Mouse (Mus musculus): ENCODE data around the gene Slc22a17. TPM values are rescaled to one million over a fixed set of nuclear protein-coding genes. Genes with fewer than 3 reads are reported as not detected.

The Slc22a17 gene
- polyA plus RNA-seq, 1 experiment = 27.8 TPM

DNA sequence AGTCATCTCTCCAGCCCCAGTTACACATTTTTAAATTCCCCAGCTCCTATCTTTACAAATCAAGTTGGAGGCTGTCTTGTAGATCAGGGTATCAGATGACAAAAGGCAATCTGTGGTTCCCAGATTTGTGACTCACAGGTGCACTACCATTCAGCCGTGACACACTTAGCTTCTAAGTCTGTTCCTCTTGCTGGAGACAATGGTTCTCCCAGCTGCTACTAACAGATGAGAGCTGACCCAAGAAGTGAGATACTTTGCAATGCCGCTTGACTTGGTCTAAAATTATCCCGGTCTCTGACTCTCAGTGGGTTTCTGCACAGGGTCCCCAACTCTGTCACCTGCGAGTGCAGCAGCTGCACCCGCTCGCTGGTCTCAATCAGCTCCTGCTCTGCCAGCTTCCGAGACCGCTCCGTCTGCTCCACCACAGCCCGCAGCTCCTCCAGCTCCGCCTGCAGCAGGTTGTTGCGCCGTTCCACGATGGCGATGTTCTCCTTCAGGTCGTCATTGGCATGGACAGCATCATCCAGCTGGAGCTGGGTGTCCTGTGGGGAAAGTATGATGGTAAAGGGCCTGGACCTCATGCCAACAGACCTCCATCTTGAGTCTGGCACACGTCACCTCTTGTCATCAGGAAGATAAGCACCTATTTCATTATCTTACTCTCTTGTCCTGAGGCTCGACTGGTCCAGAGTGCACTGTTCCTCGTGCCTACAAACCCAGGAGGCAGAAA, 33.2 kb upstream of the Slc22a17 start:
- no peaks in the 10 kb centered on the region for H3K27me3 ChIP-seq (ENCODE audit: control insufficient read depth, insufficient read depth, low read length)
- peaks cover 6% of the 10 kb centered on the region; the same call in 1 of the 2 replicates for H3K4me1 ChIP-seq (ENCODE audit: control insufficient read depth, insufficient read depth, low read length)
- H3K27ac ChIP-seq (ENCODE audit: control insufficient read depth, insufficient read depth, low read depth, low read length) = no peak overlapping the region
- H3K4me3 ChIP-seq (ENCODE audit: control insufficient read depth, low read depth, low read length) = no peak overlapping the region
- no peaks in the 10 kb centered on the region for H3K36me3 ChIP-seq (ENCODE audit: control insufficient read depth, insufficient read depth, low read length)
- no peak for TF ChIP-seq POLR2A (IDR thresholded peaks at IDR 0.05; ENCODE audit: control insufficient read depth, low read depth, low read length)
- TF ChIP-seq CTCF (IDR thresholded peaks at IDR 0.05; ENCODE audit: control insufficient read depth, insufficient read depth, insufficient replicate concordance, low read depth, low read length) = no peak

DNA sequence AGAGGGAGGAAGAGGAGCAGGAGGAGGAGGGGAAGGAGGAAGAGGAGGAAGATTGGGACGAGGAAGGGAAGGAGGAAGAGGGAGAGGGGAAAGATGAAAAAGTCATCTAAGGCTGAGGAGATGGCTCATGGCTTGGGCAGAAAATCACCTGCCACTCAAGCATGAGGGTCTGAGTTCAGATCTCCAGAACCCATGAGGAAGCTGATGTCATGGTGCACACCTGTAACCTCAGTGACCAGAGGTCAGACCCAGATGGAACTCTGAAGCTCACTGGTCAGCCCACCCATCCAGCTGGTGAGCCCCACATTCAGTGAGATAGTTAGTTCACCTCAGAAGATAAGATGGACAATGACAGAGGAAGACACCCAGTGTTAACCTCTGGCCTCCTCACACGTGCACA, 32.0 kb upstream of the Slc22a17 start:
- H3K27me3 ChIP-seq (ENCODE audit: control insufficient read depth, insufficient read depth, low read length) = no peaks in the 10 kb centered on the region
- H3K4me3 ChIP-seq (ENCODE audit: control insufficient read depth, low read depth, low read length) = no peak overlapping the region
- H3K36me3 ChIP-seq (ENCODE audit: control insufficient read depth, insufficient read depth, low read length) = no peaks in the 10 kb centered on the region
- no peak for TF ChIP-seq CTCF (IDR thresholded peaks at IDR 0.05; ENCODE audit: control insufficient read depth, insufficient read depth, insufficient replicate concordance, low read depth, low read length)
- no peak for TF ChIP-seq POLR2A (IDR thresholded peaks at IDR 0.05; ENCODE audit: control insufficient read depth, low read depth, low read length)
- H3K4me1 ChIP-seq (ENCODE audit: control insufficient read depth, insufficient read depth, low read length) = peaks cover 1% of the 10 kb centered on the region; the same call in 1 of the 2 replicates
- H3K27ac ChIP-seq (ENCODE audit: control insufficient read depth, insufficient read depth, low read depth, low read length) = no peak overlapping the region

- no peak overlapping the region for H3K27ac ChIP-seq (ENCODE audit: control insufficient read depth, insufficient read depth, low read depth, low read length)
- no peak overlapping the region for H3K4me3 ChIP-seq (ENCODE audit: control insufficient read depth, low read depth, low read length)
- H3K36me3 ChIP-seq (ENCODE audit: control insufficient read depth, insufficient read depth, low read length) = no peaks in the 10 kb centered on the region
- no peaks in the 10 kb centered on the region for H3K4me1 ChIP-seq (ENCODE audit: control insufficient read depth, insufficient read depth, low read length)
- TF ChIP-seq POLR2A (IDR thresholded peaks at IDR 0.05; ENCODE audit: control insufficient read depth, low read depth, low read length) = no peak
- TF ChIP-seq CTCF (IDR thresholded peaks at IDR 0.05; ENCODE audit: control insufficient read depth, insufficient read depth, insufficient replicate concordance, low read depth, low read length) = no peak
- H3K27me3 ChIP-seq (ENCODE audit: control insufficient read depth, insufficient read depth, low read length) = no peaks in the 10 kb centered on the region
These were observed 31.0 kb upstream of the Slc22a17 start for GRCm38 (mm10) chr14:54943971-54944370.

- no peaks in the 10 kb centered on the region for H3K27me3 ChIP-seq (ENCODE audit: control insufficient read depth, insufficient read depth, low read length)
- no peak overlapping the region for H3K4me3 ChIP-seq (ENCODE audit: control insufficient read depth, low read depth, low read length)
- TF ChIP-seq CTCF (IDR thresholded peaks at IDR 0.05; ENCODE audit: control insufficient read depth, insufficient read depth, insufficient replicate concordance, low read depth, low read length) (no peak), POLR2A (IDR thresholded peaks at IDR 0.05; ENCODE audit: control insufficient read depth, low read depth, low read length) (no peak)
- H3K4me1 ChIP-seq (ENCODE audit: control insufficient read depth, insufficient read depth, low read length) = no peaks in the 10 kb centered on the region
- no peaks in the 10 kb centered on the region for H3K36me3 ChIP-seq (ENCODE audit: control insufficient read depth, insufficient read depth, low read length)
- H3K27ac ChIP-seq (ENCODE audit: control insufficient read depth, insufficient read depth, low read depth, low read length) = no peak overlapping the region
These were observed 29.5 kb upstream of the Slc22a17 start for GRCm38 (mm10) chr14:54942479-54942878.

DNA sequence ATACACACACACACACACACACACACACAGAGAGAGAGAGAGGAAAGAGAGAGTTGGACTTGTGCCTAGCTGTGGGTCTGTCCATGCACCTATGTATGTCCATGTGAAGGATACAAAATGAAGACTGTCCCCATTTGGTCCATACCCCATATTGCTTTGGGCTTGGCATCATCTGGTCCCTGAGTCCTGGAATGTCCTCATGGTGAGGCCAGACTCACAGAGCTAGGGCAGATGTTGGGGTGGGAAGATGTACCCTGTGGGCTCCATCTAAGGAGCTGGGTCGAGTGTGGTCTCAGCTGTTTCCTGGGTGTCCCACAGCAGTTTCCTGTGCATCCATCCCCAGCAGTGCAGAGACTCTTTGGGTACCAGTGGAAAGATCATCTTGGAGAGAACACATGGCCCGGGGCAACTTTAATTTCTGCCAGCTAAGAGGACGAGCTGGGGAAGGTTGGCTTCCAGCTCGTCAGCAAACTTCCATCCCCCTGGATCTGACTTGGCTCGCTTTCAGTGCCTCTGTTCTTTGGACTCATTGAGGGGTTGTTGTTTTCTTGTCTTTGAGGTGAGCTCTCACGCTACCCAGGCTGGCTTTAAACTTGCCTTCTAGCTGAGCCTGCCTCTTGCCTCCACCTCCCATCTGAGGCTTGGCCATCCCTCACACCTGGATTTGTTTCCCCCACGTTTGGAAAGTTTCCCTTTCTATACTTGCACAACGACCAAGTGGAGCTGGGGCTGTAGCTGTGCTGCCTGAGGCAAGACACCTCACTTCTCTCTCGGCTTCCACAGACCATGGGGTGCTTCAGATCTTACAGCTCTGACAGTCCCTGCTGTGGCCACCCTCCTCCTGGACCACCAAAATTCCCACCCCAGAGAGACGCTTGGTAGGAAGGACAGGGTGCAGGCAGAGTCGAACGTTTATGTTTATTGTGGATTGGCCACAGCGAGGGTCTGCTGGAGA, 28.4 kb upstream of the Slc22a17 start:
- TF ChIP-seq CTCF (IDR thresholded peaks at IDR 0.05; ENCODE audit: control insufficient read depth, insufficient read depth, insufficient replicate concordance, low read depth, low read length) = no peak
- H3K27ac ChIP-seq (ENCODE audit: control insufficient read depth, insufficient read depth, low read depth, low read length) = no peak overlapping the region
- no peaks in the 10 kb centered on the region for H3K4me1 ChIP-seq (ENCODE audit: control insufficient read depth, insufficient read depth, low read length)
- no peaks in the 10 kb centered on the region for H3K27me3 ChIP-seq (ENCODE audit: control insufficient read depth, insufficient read depth, low read length)
- H3K4me3 ChIP-seq (ENCODE audit: control insufficient read depth, low read depth, low read length) = no peak overlapping the region
- no peaks in the 10 kb centered on the region for H3K36me3 ChIP-seq (ENCODE audit: control insufficient read depth, insufficient read depth, low read length)

GRCm38 (mm10) chr14:54940176-54940530, 27.2 kb upstream of the Slc22a17 start:
- no peaks in the 10 kb centered on the region for H3K27me3 ChIP-seq (ENCODE audit: control insufficient read depth, insufficient read depth, low read length)
- H3K4me1 ChIP-seq (ENCODE audit: control insufficient read depth, insufficient read depth, low read length) = no peaks in the 10 kb centered on the region
- H3K4me3 ChIP-seq (ENCODE audit: control insufficient read depth, low read depth, low read length) = no peak overlapping the region
- TF ChIP-seq CTCF (IDR thresholded peaks at IDR 0.05; ENCODE audit: control insufficient read depth, insufficient read depth, insufficient replicate concordance, low read depth, low read length) = no peak
- TF ChIP-seq POLR2A (IDR thresholded peaks at IDR 0.05; ENCODE audit: control insufficient read depth, low read depth, low read length) = no peak
- no peaks in the 10 kb centered on the region for H3K36me3 ChIP-seq (ENCODE audit: control insufficient read depth, insufficient read depth, low read length)
- no peak overlapping the region for H3K27ac ChIP-seq (ENCODE audit: control insufficient read depth, insufficient read depth, low read depth, low read length)

DNA sequence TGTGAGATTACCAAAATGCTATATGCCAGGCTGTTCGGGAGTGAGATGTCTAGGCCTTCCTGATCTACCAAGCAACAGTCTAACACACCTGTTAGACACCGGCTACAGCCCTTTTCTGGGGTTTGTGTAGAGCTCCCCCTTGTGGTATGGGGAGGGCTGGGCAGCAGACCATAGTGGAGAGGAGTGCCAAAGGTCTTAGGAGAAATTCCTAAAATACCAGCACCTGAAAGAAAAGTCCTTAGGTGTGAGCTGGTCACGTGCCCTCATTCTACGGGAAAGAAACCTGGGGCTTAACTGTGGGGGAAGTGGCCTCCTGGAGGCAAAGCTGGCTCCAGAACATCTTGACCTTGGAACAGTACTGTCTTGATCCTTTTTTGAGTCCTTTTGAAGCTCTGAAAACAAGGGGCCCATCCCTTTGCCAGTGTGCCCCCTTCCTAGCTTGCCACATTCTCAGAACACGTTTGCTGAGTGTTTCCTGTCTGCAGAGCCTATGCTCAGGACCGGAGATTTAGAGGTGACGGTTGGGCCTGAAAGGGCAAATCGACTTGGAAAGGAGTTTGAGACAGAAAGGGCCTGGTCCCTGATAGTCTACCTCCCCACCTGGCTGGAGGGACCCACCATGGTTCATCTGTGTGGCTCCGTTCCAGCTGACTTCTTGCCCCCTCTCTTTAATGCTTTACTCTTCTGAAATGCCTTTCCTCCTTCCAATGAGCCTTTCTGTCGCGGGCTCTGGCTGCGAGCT, 26.7 kb upstream of the Slc22a17 start:
- Histone ChIP-seq H3K4me1 (ENCODE audit: control insufficient read depth, insufficient read depth, low read length) (no peaks in the 10 kb centered on the region), H3K4me3 (ENCODE audit: control insufficient read depth, low read depth, low read length) (no peak overlapping the region), H3K27me3 (ENCODE audit: control insufficient read depth, insufficient read depth, low read length) (no peaks in the 10 kb centered on the region), H3K36me3 (ENCODE audit: control insufficient read depth, insufficient read depth, low read length) (no peaks in the 10 kb centered on the region), H3K27ac (ENCODE audit: control insufficient read depth, insufficient read depth, low read depth, low read length) (no peak overlapping the region)
- TF ChIP-seq CTCF (IDR thresholded peaks at IDR 0.05; ENCODE audit: control insufficient read depth, insufficient read depth, insufficient replicate concordance, low read depth, low read length) (peak; percentile 67; the same call in 1 of the 2 replicates), POLR2A (IDR thresholded peaks at IDR 0.05; ENCODE audit: control insufficient read depth, low read depth, low read length) (no peak)
